Mouse (Mus musculus): ENCODE results near the gene Smim24. TPM values are rescaled to one million over a fixed set of nuclear protein-coding genes. Genes with fewer than 3 reads are reported as not detected.

The Smim24 gene
- polyA plus RNA-seq, 1 experiment from 2014 or later = 1.7 TPM

DNA sequence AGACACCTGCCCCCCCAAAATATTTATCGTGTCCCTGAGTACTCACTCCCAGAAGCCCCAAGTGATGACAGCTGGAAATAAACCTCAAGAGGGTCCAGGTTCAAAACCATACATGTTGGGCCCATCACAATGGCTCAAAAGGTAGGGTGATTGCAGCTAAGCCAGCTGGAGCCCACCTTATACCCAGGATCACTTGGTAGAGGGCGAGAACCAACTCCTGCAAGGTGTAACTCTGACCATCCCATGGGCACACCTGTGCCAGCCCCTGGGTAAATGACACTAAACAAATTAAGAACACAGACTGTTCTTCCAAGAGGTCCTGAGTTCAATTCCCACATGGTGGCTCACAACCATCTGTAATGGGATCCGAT, 13.7 kb upstream of the Smim24 start:
- Histone ChIP-seq H3K36me3 (replicated peaks; ENCODE audit: insufficient read depth, low read length) (peaks cover 16% of the 10 kb centered on the region), H3K4me1 (ENCODE audit: insufficient read depth) (peaks cover 39% of the 10 kb centered on the region), H3K9ac (replicated peaks) (peak overlapping the region; percentile 64), H3K4me2 (ENCODE audit: low read depth, low read length) (peak overlapping the region; percentile 77), H3K27me3 (ENCODE audit: insufficient read depth, low read length) (no peaks in the 10 kb centered on the region), H3K27ac (ENCODE audit: low read depth) (peak overlapping the region; percentile 97), H3K9me3 (ENCODE audit: low read length) (no peaks in the 10 kb centered on the region), H3K4me3 (ENCODE audit: low read depth, low read length) (peak overlapping the region; percentile 57)
- ATAC-seq = no peak
- WGBS (ENCODE audit: insufficient replicate concordance) = 59% methylated on average over 3 of the region's 3 CpGs
- TF ChIP-seq CTCF (IDR thresholded peaks at IDR 0.05; ENCODE audit: low read depth) (no peak), EP300 (IDR thresholded peaks at IDR 0.05; ENCODE audit: low read depth) (no peak)
- DNase-seq = no peak

DNA sequence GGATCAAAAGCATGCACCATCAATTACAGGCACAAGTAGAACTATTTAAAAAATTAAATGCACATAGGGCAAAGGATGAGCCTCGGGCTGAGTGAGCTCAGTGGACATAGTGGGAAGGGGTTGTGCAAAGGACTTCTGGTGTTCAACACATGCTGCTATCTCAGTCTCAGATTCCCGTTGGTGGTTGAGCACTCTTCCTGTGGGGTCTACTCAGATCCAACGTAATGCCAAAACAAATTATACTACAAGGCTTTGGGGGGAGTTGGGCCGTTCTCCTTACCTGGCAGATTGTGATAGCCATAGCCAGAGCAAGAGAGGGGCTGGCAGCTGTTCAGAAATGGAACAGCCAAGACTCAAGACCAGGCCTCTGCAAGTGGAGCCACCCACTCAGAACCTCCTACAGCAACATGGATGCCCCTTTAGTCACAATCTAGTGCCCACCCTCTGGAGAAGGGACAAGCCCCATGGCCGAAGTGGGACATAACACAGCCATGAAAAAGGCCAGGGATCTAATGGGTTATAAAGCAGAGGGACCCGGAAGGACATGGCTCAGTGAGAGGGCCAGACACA, 13.0 kb upstream of the Smim24 start:
- TF ChIP-seq CTCF (IDR thresholded peaks at IDR 0.05; ENCODE audit: low read depth) (no peak), EP300 (IDR thresholded peaks at IDR 0.05; ENCODE audit: low read depth) (no peak)
- peak overlapping the region; percentile 7; the same call in 1 of the 2 replicates for H3K4me2 ChIP-seq (ENCODE audit: low read depth, low read length)

DNA sequence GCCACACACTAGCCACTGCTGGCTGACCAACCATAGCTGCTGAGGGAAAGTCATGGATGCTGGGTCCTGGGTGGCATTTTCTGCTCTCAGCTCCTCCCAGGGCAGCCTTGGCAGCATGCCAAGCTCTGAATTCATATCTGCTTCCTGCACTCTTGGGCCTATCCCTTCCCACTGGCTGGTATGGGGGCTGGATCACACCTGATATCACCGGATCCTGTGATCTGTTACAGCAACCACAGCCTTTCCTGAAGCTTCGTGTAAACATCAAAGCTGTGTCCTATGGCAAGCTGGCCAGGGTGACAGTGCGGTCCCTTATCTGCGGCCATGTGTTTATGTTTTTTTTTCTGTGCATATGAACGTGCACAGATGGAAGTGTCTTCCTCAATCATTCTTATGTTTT, 10.8 kb upstream of the Smim24 start:
- ATAC-seq (peak; percentile 70), DNase-seq (peak; percentile 93)
- H3K27ac ChIP-seq (ENCODE audit: low read depth) = peak overlapping the region; percentile 97
- WGBS (ENCODE audit: insufficient replicate concordance) = 22% methylated on average over 5 of the region's 5 CpGs
- H3K9me3 ChIP-seq (ENCODE audit: low read length) = no peaks in the 10 kb centered on the region
- no peaks in the 10 kb centered on the region for H3K27me3 ChIP-seq (ENCODE audit: insufficient read depth, low read length)
- TF ChIP-seq EP300 (IDR thresholded peaks at IDR 0.05; ENCODE audit: low read depth) (peak; percentile 99), CTCF (IDR thresholded peaks at IDR 0.05; ENCODE audit: low read depth) (no peak)
- H3K4me3 ChIP-seq (ENCODE audit: low read depth, low read length) = no peak overlapping the region
- H3K4me2 ChIP-seq (ENCODE audit: low read depth, low read length) = peak overlapping the region; percentile 47; the same call in 1 of the 2 replicates
- H3K9ac ChIP-seq (replicated peaks) = peak overlapping the region; percentile 52
- H3K4me1 ChIP-seq (ENCODE audit: insufficient read depth) = peaks cover 40% of the 10 kb centered on the region
- peaks cover 14% of the 10 kb centered on the region for H3K36me3 ChIP-seq (replicated peaks; ENCODE audit: insufficient read depth, low read length)

More for the DNA sequence above, 13.0 kb upstream of the Smim24 start:
- DNase-seq (no peak), ATAC-seq (no peak)
- Histone ChIP-seq H3K9me3 (ENCODE audit: low read length) (no peaks in the 10 kb centered on the region), H3K36me3 (replicated peaks; ENCODE audit: insufficient read depth, low read length) (peaks cover 12% of the 10 kb centered on the region), H3K4me3 (ENCODE audit: low read depth, low read length) (no peak overlapping the region), H3K4me1 (ENCODE audit: insufficient read depth) (peaks cover 40% of the 10 kb centered on the region), H3K27me3 (ENCODE audit: insufficient read depth, low read length) (no peaks in the 10 kb centered on the region), H3K27ac (ENCODE audit: low read depth) (peak overlapping the region; percentile 97), H3K9ac (replicated peaks) (peak overlapping the region; percentile 16; the same call in 1 of the 2 replicates)
- WGBS (ENCODE audit: insufficient replicate concordance) = 69% methylated on average over 6 of the region's 6 CpGs

DNA sequence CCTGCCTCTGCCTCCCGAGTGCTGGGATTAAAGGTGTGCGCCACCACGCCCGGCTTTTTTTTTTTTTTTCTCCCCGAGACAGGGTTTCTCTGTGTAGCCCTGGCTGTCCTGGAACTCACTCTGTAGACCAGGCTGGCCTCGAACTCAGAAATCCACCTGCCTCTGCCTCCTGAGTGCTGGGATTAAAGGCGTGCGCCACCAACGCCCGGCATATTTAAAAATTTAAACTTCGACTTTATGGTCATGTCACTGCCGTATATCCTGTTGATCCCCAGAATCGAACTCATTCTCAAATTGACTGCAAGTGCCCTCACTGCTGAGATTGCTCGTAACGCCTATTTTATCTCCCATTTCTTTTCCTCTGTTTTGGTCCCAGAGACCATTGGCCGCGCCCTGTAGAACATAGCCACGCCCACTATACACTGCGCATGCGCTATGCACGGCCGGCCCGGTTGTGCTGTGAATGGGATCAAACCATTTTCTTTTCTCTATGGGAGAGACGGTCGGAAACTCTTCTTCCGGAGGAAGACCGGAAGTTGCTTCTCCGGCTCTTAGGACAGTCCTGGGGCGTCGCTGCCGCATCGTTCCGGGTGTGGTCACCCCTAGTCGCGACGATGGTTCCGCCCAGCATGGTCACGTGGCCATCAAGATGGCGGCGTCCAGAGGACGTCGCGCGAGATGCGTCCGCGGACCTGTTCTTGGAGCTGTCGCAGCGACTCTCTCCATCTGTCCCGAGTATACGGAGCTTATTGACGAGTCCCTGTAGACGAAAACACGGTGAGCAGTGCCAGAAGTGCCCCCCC, 8.8 kb upstream of the Smim24 start, which contains the start of the genes Dohh and Gm48551:
TSS of gene Dohh (plus strand) at position 627 of the 803 bp plus-strand sequence.
TSS of gene Gm48551 (plus strand) at position 665 of the 803 bp plus-strand sequence.
- Histone ChIP-seq H3K4me1 (ENCODE audit: insufficient read depth) (peaks cover 39% of the 10 kb centered on the region), H3K27me3 (ENCODE audit: insufficient read depth, low read length) (no peaks in the 10 kb centered on the region), H3K4me3 (ENCODE audit: low read depth, low read length) (peak within 1 kb of the TSS; percentile 74), H3K9ac (replicated peaks) (peak within 1 kb of the TSS; percentile 89), H3K9me3 (ENCODE audit: low read length) (no peaks in the 10 kb centered on the region), H3K27ac (ENCODE audit: low read depth) (peak within 1 kb of the TSS; percentile 97), H3K36me3 (replicated peaks; ENCODE audit: insufficient read depth, low read length) (peaks cover 24% of the 10 kb centered on the region), H3K4me2 (ENCODE audit: low read depth, low read length) (peak within 1 kb of the TSS; percentile 75)
- DNase-seq = peak; percentile 100
- WGBS (ENCODE audit: insufficient replicate concordance) = 3% methylated on average over 51 of the region's 54 CpGs
- TF ChIP-seq CTCF (IDR thresholded peaks at IDR 0.05; ENCODE audit: low read depth) = no peak
- peak; percentile 83 for TF ChIP-seq EP300 (IDR thresholded peaks at IDR 0.05; ENCODE audit: low read depth)
- ATAC-seq = peak; percentile 82

DNA sequence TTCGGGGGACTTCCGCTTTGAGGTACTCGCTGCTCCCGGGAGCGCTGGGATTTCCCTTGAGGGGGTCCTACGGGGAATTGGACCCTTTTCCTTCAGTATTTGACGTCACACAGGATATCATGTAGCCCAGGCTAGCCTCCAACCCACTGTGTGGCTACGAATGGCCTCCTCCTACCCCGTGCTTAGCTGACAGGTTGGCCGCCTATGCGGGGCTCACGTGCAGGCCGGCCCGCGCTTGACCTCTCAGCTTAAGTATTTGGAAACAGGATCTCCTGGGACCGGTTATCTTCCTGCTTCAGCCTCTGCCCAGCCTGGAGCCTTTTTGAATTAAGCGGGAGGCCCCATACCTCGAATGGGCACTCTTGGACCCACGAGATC, 8.3 kb upstream of the Smim24 start:
- Histone ChIP-seq H3K4me1 (ENCODE audit: insufficient read depth) (peaks cover 39% of the 10 kb centered on the region), H3K36me3 (replicated peaks; ENCODE audit: insufficient read depth, low read length) (peaks cover 24% of the 10 kb centered on the region), H3K27me3 (ENCODE audit: insufficient read depth, low read length) (no peaks in the 10 kb centered on the region), H3K4me2 (ENCODE audit: low read depth, low read length) (peak overlapping the region; percentile 75), H3K9ac (replicated peaks) (peak overlapping the region; percentile 89), H3K9me3 (ENCODE audit: low read length) (no peaks in the 10 kb centered on the region), H3K4me3 (ENCODE audit: low read depth, low read length) (peak overlapping the region; percentile 74), H3K27ac (ENCODE audit: low read depth) (peak overlapping the region; percentile 97)
- ATAC-seq (peak; percentile 20), DNase-seq (no peak)
- under 1% methylated on average over 19 of the region's 19 CpGs for WGBS (ENCODE audit: insufficient replicate concordance)
- TF ChIP-seq CTCF (IDR thresholded peaks at IDR 0.05; ENCODE audit: low read depth) (no peak), EP300 (IDR thresholded peaks at IDR 0.05; ENCODE audit: low read depth) (no peak)

DNA sequence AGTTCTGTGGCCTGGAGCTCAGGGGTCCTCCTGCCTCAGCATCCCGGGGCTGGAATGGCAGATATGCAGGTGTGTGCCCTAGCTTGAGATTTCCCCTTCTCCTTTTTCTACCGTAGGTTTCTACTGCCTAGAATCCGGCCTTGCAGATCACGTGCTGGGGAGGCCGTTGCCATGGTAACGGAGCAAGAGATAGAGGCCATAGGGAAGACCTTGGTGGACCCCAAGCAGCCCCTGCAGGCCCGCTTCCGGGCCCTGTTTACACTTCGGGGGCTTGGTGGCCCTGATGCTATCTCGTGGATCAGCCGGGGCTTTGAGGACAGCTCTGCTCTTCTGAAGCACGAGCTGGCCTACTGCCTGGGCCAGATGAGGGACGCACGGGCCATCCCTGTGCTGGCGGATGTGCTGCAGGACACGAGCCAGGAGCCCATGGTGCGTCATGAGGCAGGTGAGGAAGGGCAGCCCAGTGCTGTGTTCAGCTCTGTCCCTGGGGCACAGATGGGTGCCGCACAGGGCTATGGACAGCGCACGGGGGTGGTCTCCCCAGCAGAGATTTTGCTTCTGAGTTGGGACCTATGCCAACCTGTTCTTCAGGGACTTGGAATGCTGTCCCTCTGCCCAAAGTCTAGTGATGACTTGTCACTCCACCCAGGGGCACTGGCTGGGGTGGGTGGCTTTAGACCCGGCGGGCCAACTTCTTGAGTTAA, 7.1 kb upstream of the Smim24 start:
- DNase-seq (no peak), ATAC-seq (no peak)
- Histone ChIP-seq H3K4me2 (ENCODE audit: low read depth, low read length) (peak overlapping the region; percentile 75), H3K4me1 (ENCODE audit: insufficient read depth) (peaks cover 29% of the 10 kb centered on the region), H3K9ac (replicated peaks) (peak overlapping the region; percentile 89; the same call in 1 of the 2 replicates), H3K27me3 (ENCODE audit: insufficient read depth, low read length) (no peaks in the 10 kb centered on the region), H3K9me3 (ENCODE audit: low read length) (no peaks in the 10 kb centered on the region), H3K4me3 (ENCODE audit: low read depth, low read length) (peak overlapping the region; percentile 74), H3K36me3 (replicated peaks; ENCODE audit: insufficient read depth, low read length) (peaks cover 24% of the 10 kb centered on the region), H3K27ac (ENCODE audit: low read depth) (no peak overlapping the region)
- no peak for TF ChIP-seq EP300 (IDR thresholded peaks at IDR 0.05; ENCODE audit: low read depth)
- TF ChIP-seq CTCF (IDR thresholded peaks at IDR 0.05; ENCODE audit: low read depth) = no peak
- 70% methylated on average over 22 of the region's 22 CpGs for WGBS (ENCODE audit: insufficient replicate concordance)

All from liver, postnatal 0 days (tissue).